Mouse (Mus musculus) heart, embryonic 14.5 days (tissue): Measurements from ENCODE around the gene Vmn1r15. TPM values are rescaled to one million over a fixed set of nuclear protein-coding genes. Genes with fewer than 3 reads are reported as not detected.

Source experiments
- ATAC-seq: fragments of 200-750 bp; cut with Nextera tagmentation; 2 replicates; pipeline ENCODE4 v1.8.0; 2017; ENCODE audit warnings: low read depth, moderate TSS enrichment; ENCODE audit not compliant: insufficient number of reproducible peaks, insufficient read depth, low FRiP score
- H3K27ac ChIP-seq, 2 experiments: fragments of 200-500 bp in 1 of 2; fragments of 300-500 bp in 1 of 2; sonication (generic) in 1 of 2; replicated peaks in 1 of 2; 2 replicates each; pipeline ENCODE4 v1.5.1; 2012 to 2014; ENCODE audit warnings: low read depth in 2 of 2, low read length in 2 of 2, control low read depth in 1 of 2, mild to moderate bottlenecking in 1 of 2, mixed read lengths in 1 of 2; ENCODE audit not compliant: control insufficient read depth in 1 of 2, insufficient read depth in 1 of 2
- H3K27me3 ChIP-seq: fragments of 300-500 bp; sonication (generic); 2 replicates; pipeline ENCODE4 v1.6.1; 2014; ENCODE audit warnings: mild to moderate bottlenecking, low read length, control low read depth; ENCODE audit not compliant: control insufficient read depth, insufficient read depth
- H3K36me3 ChIP-seq: fragments of 300-500 bp; sonication (generic); 2 replicates; pipeline ENCODE4 v1.6.1; 2014; ENCODE audit warnings: mild to moderate bottlenecking, control low read depth, low read length, mixed read lengths; ENCODE audit not compliant: control insufficient read depth, insufficient read depth
- H3K4me1 ChIP-seq, 2 experiments: fragments of 200-500 bp in 1 of 2; fragments of 300-500 bp in 1 of 2; sonication (generic) in 1 of 2; 2 replicates each; pipeline ENCODE4 v1.6.1; 2012 to 2014; ENCODE audit warnings: low read length in 2 of 2, control low read depth in 1 of 2, mixed read lengths in 1 of 2; ENCODE audit not compliant: control insufficient read depth in 2 of 2, insufficient read depth in 2 of 2
- H3K4me2 ChIP-seq: fragments of 300-500 bp; sonication (generic); 2 replicates; pipeline ENCODE4 v1.6.1; 2014; ENCODE audit warnings: mild to moderate bottlenecking, low read length
- H3K4me3 ChIP-seq, 2 experiments: fragments of 200-500 bp in 1 of 2; fragments of 300-500 bp in 1 of 2; sonication (generic) in 1 of 2; 2 replicates each; pipeline ENCODE4 v1.5.1; 2012 to 2014; ENCODE audit warnings: low read length in 2 of 2, mild to moderate bottlenecking in 2 of 2, control low read depth in 1 of 2, low read depth in 1 of 2, moderate library complexity in 1 of 2; ENCODE audit not compliant: control insufficient read depth in 1 of 2, insufficient read depth in 1 of 2
- H3K9ac ChIP-seq: fragments of 300-500 bp; sonication (generic); 2 replicates; pipeline ENCODE4 v1.6.1; 2014; ENCODE audit warnings: mild to moderate bottlenecking, low read length
- H3K9me3 ChIP-seq: fragments of 300-500 bp; sonication (generic); 2 replicates; pipeline ENCODE4 v1.6.1; 2016; ENCODE audit warnings: low read length, control low read depth; ENCODE audit not compliant: control insufficient read depth
- WGBS: fragments of 180-500 bp; shearing (Covaris S2); extraction: QIAGEN DNeasy Blood & Tissue Kit; methylation state at CpG from one replicate; pipeline ENCODE4 v1.1.7; 2014; 5-methylcytosine and 5-hydroxymethylcytosine counted together
- polyA plus RNA-seq: library from polyadenylated mRNA; unstranded; fragments of >200 nt; fragmentation: Nextera tagmentation; extraction: Ambion mirVana; gene quantifications from 2 replicates; pipeline ENCODE4 v1.2.1, GENCODE M21; 2014

The Vmn1r15 gene
- not detected in 2 replicates for polyA plus RNA-seq

DNA sequence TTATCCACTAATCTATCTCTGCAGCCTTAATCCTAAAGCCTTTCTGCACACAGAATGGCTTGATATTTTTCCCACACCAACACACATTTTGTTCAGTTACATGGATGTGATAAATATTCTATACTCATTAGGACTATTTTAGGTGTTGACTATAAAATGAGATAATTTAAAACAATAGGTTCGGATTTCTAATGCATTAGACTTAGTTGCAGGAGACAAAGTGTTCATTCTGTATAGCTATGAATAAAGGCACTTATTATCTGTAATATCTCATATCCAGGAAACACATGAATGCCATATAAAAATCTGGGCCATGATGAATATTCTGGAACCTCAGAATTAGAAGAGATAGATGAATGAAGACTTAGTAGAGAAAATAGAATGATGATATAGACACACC lies at the start of gene Vmn1r15:
TSS of gene Vmn1r15 (plus strand) at position 301 of the 400 bp plus-strand sequence.
- ATAC-seq = no peak

DNA sequence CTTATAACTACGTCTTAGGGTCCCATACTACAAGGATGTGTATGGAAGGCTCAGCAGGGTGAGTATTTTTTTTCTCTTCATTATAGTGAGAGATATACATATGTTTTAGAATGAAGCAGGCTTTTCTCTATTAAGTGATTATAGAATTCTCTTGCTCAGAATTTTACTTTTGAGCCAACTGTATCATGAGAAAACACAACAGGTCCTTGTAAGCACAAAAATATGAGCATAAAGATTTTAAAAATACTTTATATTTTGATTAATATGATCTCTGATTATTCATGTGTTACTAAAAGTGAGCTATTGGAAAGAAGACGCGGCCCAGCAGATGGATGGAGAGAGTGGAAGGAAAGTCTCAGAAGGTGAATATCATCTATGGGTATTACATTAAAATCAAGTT lies 26.4 kb upstream of the Vmn1r15 start, which contains the start of gene Vmn1r14:
TSS of gene Vmn1r14 (plus strand) at position 301 of the 400 bp plus-strand sequence.
- Histone ChIP-seq H3K36me3 (no peaks in the 10 kb centered on the region), H3K9me3 (no peaks in the 10 kb centered on the region), H3K27ac (no peak within 1 kb of the TSS), H3K27me3 (no peaks in the 10 kb centered on the region), H3K4me2 (no peak within 1 kb of the TSS), H3K9ac (no peak within 1 kb of the TSS), H3K4me1 (no peaks in the 10 kb centered on the region), H3K4me3 (no peak within 1 kb of the TSS)
- WGBS = 84% methylated on average over 3 of the region's 3 CpGs
- ATAC-seq = no peak

More for the DNA sequence above, at the start of gene Vmn1r15:
- no peak within 1 kb of the TSS for H3K9ac ChIP-seq
- H3K4me2 ChIP-seq = no peak within 1 kb of the TSS
- H3K4me1 ChIP-seq = no peaks in the 10 kb centered on the region
- 50% methylated on average over 1 of the region's 1 CpGs for WGBS
- H3K27ac ChIP-seq = no peak within 1 kb of the TSS
- H3K9me3 ChIP-seq = no peaks in the 10 kb centered on the region
- no peak within 1 kb of the TSS for H3K4me3 ChIP-seq
- H3K36me3 ChIP-seq = no peaks in the 10 kb centered on the region
- no peaks in the 10 kb centered on the region for H3K27me3 ChIP-seq

DNA sequence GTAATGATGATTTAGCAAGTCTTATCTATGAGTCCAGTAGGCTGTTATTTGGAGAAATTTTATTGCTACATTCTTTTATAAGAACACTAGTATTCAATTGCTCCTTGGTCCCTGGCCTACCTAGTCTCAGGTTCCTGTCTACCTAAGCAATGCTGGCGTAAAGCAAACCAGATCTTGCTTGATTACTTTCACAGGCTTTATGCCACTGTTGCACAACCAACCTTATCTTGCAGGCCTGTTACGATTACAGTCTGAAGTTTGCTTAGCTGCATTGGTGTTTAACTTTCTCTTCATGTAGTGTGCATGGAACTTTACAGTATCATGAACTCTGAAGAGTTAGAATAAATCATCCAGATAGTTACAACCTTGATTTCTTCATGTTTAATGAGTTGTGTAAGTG lies 3.2 kb downstream of the Vmn1r15 start:
- no peak overlapping the region for H3K4me2 ChIP-seq
- H3K4me1 ChIP-seq = no peaks in the 10 kb centered on the region
- H3K9me3 ChIP-seq = no peaks in the 10 kb centered on the region
- ATAC-seq = no peak
- H3K36me3 ChIP-seq = no peaks in the 10 kb centered on the region
- no peak overlapping the region for H3K9ac ChIP-seq
- no peak overlapping the region for H3K4me3 ChIP-seq
- H3K27ac ChIP-seq = no peak overlapping the region
- H3K27me3 ChIP-seq = no peaks in the 10 kb centered on the region
- WGBS = 82% methylated on average over 2 of the region's 2 CpGs

DNA sequence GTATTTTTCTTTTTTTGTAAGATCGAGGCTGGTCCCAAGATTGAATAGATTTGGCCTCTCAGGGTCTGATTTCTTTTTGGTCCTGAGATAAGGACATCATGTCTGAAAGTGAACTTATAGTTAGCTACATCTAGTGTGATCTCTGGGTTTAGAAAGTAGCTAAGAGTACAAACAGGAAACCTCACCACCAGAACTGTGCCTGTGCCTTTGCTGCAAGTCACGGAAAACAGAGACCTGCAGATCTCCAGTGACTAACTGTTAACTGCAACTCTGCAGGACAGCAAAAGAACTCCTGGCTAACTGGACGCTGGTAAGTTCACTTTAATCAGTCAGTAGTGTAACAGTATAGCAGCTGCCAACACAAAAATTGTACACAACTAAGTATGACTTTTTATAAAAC lies 14.1 kb downstream of the Vmn1r15 start:
- Histone ChIP-seq H3K27ac (no peak overlapping the region), H3K9ac (no peak overlapping the region), H3K4me2 (no peak overlapping the region), H3K4me1 (no peaks in the 10 kb centered on the region), H3K9me3 (no peaks in the 10 kb centered on the region), H3K27me3 (no peaks in the 10 kb centered on the region), H3K4me3 (no peak overlapping the region), H3K36me3 (no peaks in the 10 kb centered on the region)
- WGBS = 53% methylated on average over 3 of the region's 3 CpGs
- no peak for ATAC-seq

- Histone ChIP-seq H3K4me3 (no peak overlapping the region), H3K36me3 (no peaks in the 10 kb centered on the region), H3K27ac (no peak overlapping the region), H3K27me3 (no peaks in the 10 kb centered on the region), H3K4me1 (no peaks in the 10 kb centered on the region), H3K4me2 (no peak overlapping the region), H3K9ac (no peak overlapping the region), H3K9me3 (no peaks in the 10 kb centered on the region)
- no peak for ATAC-seq
These were observed 14.8 kb downstream of the Vmn1r15 start for GRCm38 (mm10) chr6:57272517-57272916.

DNA sequence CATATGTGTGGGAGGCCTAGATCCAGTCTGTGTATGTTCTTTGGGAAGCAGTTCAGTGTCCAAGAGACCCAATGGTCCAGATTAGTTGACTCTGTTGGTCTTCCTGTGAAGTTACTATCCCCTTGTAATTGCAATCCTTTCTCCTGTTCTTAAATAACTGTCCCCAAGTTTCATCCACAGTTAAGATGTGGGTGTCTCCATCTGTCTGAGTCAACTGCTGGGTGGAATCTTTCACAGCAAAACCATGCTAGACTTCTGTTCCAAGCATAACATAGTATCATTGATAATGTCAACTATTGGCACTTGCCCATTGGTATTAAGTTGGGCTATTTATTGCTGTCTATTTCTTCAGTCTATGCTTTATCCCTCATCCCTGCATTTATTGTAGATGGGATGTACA lies 21.2 kb downstream of the Vmn1r15 start:
- Histone ChIP-seq H3K4me2 (no peak overlapping the region), H3K27ac (no peak overlapping the region), H3K4me3 (no peak overlapping the region), H3K4me1 (no peaks in the 10 kb centered on the region), H3K27me3 (no peaks in the 10 kb centered on the region), H3K36me3 (no peaks in the 10 kb centered on the region), H3K9ac (no peak overlapping the region), H3K9me3 (no peaks in the 10 kb centered on the region)
- no peak for ATAC-seq

Other genes with a start within 250 kb of the Vmn1r15 start
- gene Vmn1r7, start 232.6 kb upstream of the Vmn1r15 start, polyA plus RNA-seq = not detected in 2 replicates
- not detected in 2 replicates for gene Vmn1r8, start 225.7 kb upstream of the Vmn1r15 start, polyA plus RNA-seq
- gene Vmn1r9, start 191.2 kb upstream of the Vmn1r15 start, polyA plus RNA-seq = not detected in 2 replicates
- gene Vmn1r10, start 148.5 kb upstream of the Vmn1r15 start, polyA plus RNA-seq = not detected in 2 replicates
- gene Vmn1r11, start 124.5 kb upstream of the Vmn1r15 start, polyA plus RNA-seq = not detected in 2 replicates
- gene Vmn1r12, start 101.0 kb upstream of the Vmn1r15 start, polyA plus RNA-seq = not detected in 2 replicates
- not detected in 2 replicates for gene Vmn1r13, start 54.7 kb upstream of the Vmn1r15 start, polyA plus RNA-seq
- not detected in 2 replicates for gene Vmn1r14, start 26.3 kb upstream of the Vmn1r15 start, polyA plus RNA-seq
- not detected in 2 replicates for gene Vmn1r16, start 71.5 kb downstream of the Vmn1r15 start, polyA plus RNA-seq
- gene Vmn1r17, start 105.8 kb downstream of the Vmn1r15 start, polyA plus RNA-seq = not detected in 2 replicates
- gene Vmn1r18, start 137.8 kb downstream of the Vmn1r15 start, polyA plus RNA-seq = not detected in 2 replicates
- not detected in 2 replicates for gene Vmn1r19, start 145.8 kb downstream of the Vmn1r15 start, polyA plus RNA-seq
- gene Vmn1r20, start 171.0 kb downstream of the Vmn1r15 start, polyA plus RNA-seq = not detected in 2 replicates